Mouse (Mus musculus) granulocyte monocyte progenitor cell, adult 5-6 weeks (primary cell): ENCODE measurements at regions not wholly inside any gene's neighbourhood (a gene's known extent, or its start where the extent isn't known, plus 50 kb on each side); places are given as distances from the start of the nearest gene placed in this dataset.
A peak's percentile ranks its signal among the peaks of the same experiment; 100 is the strongest.
"Not testable (repeated sequence)": the region's sequence is repeated elsewhere in the genome, so short reads cannot be mapped to it uniquely, and the experiment has no call there.

Experiments
- ATAC-seq: replicated peaks from 2 replicates; pipeline ENCODE4 v1.8.0; 2016; ENCODE audit warnings: mild to moderate bottlenecking, moderate TSS enrichment, inconsistent platforms; ENCODE audit not compliant: poor library complexity, severe bottlenecking

DNA sequence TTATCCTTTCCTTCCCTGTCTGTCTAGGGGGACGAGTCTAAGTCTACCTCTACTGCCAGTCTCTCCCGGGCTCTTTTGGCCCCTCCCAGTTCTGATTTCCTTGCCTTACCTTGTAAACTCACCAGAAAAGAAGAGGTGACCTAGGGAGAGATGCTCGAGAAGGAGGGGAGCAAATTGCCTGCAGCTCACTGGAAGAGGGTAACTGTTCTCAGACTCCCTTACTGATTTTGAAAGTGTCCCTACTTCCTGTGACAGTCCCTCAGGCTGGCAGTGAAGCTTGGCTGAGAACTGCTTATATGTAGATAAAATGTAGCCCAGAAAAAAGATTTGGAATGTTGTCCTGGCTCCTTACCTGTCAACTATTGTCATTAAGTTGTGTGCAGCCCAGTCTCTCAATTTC, 180.6 kb upstream of the Tab2 start:
- no peak for ATAC-seq

DNA sequence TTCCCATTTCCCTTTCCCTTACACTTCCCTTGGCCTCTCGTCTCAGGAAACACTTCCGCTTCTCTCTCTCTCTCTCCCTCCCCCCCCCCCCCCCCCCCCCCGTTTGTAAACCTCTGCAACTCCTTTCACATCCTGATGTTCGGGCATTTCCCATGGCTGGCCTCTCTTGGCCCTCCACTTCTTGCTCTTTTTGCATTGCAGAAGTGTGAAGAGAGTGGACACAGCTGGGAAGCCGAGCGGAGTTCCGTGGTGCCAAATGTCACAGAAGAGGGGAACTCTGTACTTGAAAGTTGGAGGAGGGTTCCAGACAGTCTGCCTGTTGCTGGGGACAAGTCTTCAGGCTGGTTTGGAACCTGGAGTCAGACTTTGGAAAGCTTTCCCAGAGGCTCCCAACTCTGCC, 179.2 kb upstream of the Tab2 start:
- ATAC-seq, result peak; percentile 31

- ATAC-seq, result no peak
Measured at GRCm38 (mm10) chr10:8134398-8134797, 178.4 kb upstream of the Tab2 start.

DNA sequence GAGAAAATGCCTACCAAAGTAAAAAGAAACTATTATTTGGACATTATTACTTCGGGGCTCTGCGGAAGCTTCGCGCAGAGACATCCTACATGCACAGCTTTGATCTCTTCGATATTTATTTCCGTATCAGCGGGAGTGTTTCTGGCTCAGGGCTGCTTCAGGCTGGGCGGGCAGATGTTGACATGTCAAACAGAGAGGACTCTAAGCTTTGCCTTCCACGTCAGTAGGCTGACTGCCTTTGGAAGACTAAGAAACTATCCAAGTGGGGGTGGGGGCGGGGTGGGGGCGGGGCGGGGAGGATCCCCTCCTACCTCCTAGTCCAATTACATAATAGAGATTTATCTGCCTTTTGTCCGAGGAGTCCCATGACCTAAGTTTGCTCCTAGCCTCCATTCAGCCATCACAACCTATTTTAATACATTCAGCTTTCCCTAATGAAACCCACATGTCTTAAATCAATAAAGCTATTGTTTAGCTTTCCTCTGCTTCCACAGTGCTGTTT, 177.5 kb upstream of the Tab2 start:
- ATAC-seq, result no peak

GRCm38 (mm10) chr10:8132795-8133194, 176.8 kb upstream of the Tab2 start:
- ATAC-seq, result no peak

GRCm38 (mm10) chr10:8130472-8131241, 174.6 kb upstream of the Tab2 start:
- no peak for ATAC-seq

DNA sequence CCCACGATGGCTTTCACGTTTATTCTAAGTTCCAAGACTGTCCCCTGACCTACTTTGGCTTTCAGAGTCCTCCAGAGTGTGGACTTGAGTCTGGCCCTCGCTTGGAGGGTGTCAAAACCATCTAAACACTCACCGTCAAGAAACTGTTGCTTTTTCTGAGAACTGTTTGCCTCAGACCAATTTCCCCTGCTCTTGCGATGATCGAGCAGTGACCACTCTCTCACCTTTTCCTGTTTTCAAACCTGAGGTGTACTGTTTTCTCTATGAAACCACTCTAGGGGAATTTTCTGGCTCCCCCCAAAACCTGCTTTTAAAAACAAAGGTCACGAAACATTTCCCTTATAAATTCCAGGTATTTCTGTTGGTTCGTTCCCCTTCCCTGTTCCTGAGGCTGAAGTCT, 174.0 kb upstream of the Tab2 start:
- ATAC-seq, result no peak

GRCm38 (mm10) chr10:8124124-8124523, 168.1 kb upstream of the Tab2 start:
- peak; percentile 82 for ATAC-seq

GRCm38 (mm10) chr10:8121895-8122294, 165.9 kb upstream of the Tab2 start:
- peak; percentile 73 for ATAC-seq

DNA sequence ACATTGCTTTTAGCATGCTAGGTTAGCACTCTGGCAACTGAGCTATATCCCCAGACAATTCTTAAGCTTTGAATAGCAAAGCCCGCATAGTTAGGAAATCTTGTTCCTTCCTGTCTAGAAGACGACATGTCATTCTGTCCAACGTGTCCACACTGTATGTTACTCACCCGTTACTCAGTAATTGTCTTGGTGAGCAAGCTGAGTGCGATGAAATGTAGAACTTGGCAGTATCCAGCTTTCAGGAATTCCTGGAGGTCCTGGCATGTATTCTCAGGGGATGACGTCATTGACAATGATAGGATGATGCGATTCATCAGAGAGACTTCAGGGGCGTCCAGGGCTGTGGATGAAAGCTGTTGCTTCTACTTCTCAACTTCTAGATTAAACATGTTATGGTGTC, 160.8 kb upstream of the Tab2 start:
- ATAC-seq, result peak; percentile 50

- ATAC-seq, result not testable (repeated sequence)
Measured at GRCm38 (mm10) chr10:8114932-8115331, 158.9 kb upstream of the Tab2 start.

DNA sequence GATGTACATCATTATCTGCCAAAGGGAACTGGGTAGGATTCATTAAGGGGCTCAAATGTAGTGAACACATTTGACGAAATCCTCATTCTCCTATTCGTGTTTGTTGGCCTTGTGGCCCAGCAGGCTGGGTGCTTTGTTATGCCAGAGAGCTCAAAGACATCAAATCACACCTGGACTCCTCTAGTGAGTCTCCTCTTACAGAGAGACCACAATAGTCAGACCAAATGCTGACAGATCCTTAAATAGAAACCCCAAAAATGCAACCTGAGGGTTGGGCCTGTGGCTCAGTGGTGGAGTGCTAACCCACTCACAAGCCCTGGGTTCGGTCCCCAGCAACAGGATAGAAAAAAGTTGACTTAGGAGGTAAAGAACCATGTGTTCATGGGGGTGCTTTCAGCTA, 158.5 kb upstream of the Tab2 start:
- ATAC-seq, result no peak

DNA sequence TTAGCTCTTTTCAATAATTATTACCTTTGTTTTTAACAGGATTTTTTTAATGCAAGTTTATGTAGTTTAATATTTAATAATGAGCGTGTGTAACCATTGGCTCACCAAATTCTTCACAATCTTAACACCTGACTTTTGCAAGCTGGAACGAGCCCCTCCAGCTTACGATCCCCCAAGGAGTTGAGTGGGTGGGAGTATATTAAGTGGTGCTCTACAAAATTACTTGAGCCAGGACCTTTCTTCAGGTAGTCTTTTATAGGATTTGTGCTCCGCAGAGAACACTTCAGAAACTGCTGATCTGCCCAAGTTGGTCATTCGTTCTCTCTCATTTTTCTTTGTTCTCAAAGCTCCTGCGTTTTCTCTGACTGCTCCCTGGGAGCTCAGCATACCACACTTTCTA, 144.5 kb upstream of the Tab2 start:
- ATAC-seq, result no peak

DNA sequence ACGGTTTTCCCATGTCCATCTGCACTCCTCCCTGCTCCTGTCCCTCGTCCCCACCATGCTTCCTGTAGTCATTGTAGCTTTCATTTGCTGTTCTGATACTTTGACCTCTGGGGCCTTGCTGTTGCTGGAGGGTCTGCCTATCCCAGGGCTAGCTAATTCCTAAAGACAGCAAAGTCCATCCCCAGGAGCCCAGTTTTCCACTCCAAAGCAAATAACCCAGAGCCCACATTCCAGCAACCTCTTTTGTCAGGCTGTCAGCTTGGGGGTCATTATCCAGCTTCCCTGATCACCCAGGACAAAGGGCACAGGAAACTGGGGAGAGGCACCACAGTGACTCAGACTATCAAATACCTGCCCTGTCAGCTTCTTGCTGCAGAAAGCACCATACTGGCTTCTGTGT, 139.9 kb upstream of the Tab2 start:
- no peak for ATAC-seq

GRCm38 (mm10) chr10:8095206-8095605, 139.2 kb upstream of the Tab2 start:
- no peak for ATAC-seq

- ATAC-seq, result no peak
Measured at GRCm38 (mm10) chr10:8091871-8092552, 136.0 kb upstream of the Tab2 start.

GRCm38 (mm10) chr10:8089296-8089695, 133.3 kb upstream of the Tab2 start:
- no peak for ATAC-seq

GRCm38 (mm10) chr10:8088737-8089136, 132.7 kb upstream of the Tab2 start:
- ATAC-seq, result no peak

- no peak for ATAC-seq
Measured at GRCm38 (mm10) chr10:8088321-8088720, 132.3 kb upstream of the Tab2 start.

GRCm38 (mm10) chr10:8087106-8087505, 131.1 kb upstream of the Tab2 start:
- no peak for ATAC-seq

DNA sequence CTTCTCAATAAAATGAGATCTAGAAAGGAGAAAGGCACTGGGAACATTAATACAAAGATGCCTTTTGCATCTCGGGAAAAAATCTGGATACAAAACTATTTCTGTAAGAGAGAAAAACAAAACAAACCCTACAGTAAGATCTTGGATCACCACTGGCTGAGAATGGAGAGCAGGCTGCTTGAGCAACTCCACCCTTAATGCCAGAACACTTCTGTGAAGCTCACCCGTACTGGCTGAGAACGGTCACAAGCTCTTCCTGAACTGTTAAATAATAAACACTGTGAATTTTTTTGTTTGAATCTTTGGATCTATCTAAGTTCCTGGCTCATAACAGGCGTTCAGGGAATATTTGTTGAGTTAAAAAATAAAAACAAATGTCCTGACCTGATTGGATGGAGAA, 130.4 kb upstream of the Tab2 start:
- ATAC-seq, result no peak
